Mouse (Mus musculus): ENCODE results near the gene Ugt2b34. TPM values are rescaled to one million over a fixed set of nuclear protein-coding genes. Genes with fewer than 3 reads are reported as not detected.
"Not testable (repeated sequence)": the region's sequence is repeated elsewhere in the genome, so short reads cannot be mapped to it uniquely, and the experiment has no call there.

The Ugt2b34 gene
- total RNA-seq (2021) = 10 to 100 TPM in 1 of 2 experiments, 1 to 10 TPM in 1; 3.1 to 13.0 TPM
- long read RNA-seq, experiment 1, transcript Ugt2b34-201 (6 exons, 3,051 nt) = major isoform, 10 of 10 reads
- long read RNA-seq, experiment 1, partial matches to known transcripts = 0 of 10 reads
- long read RNA-seq, experiment 1, other reads (novel, unspliced or antisense) = 0 of 10 reads
- long read RNA-seq, experiment 2, partial matches to known transcripts = 0 of 3 reads
- long read RNA-seq, experiment 2, other reads (novel, unspliced or antisense) = 0 of 3 reads

- DNase-seq (ENCODE audit: low spot score in 2 of 2) = no peak
Measured at GRCm38 (mm10) chr5:86906758-86907157, at the start of gene Ugt2b34. Ugt2b34 (minus strand) TSS chr5:86906937.

DNA sequence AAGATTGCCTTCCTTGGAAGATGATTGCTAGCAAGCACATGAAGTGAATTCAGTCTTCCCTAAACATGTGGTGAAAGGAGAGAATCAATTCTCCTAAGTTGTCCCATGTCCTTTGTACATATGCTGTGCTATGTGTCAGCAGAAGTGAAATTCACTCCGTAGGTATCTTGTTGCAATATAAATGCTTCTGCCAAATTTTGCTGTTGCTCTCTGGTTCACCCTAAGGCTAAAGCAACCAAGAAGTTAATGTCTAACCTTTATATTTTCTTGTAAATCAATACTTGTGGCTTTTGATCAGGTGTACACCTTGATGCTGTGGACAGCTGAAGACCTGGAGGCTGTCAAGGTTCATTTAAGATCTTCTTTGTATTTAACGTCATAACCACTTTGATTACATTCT lies 35.4 kb upstream of the Ugt2b34 start:
- no peak for DNase-seq (ENCODE audit: low spot score in 2 of 2)

DNA sequence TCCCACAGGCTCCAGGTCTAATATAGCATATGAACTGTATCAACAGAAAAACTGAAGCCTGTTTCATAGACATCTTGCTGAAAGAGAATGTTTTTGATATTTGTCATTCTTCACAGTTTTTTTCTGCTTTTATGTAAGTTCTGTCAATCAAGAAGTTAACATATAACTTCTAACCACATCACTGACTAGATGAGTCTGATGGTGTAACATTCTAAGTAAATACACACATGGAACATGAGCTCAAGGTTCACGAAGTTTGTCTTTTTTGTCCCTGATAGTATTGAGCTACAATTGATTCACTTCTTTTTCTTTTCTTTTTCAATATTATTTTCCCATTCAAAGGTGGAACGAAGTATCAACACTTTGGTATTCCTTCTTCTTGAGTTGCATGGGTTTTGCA lies 19.7 kb upstream of the Ugt2b34 start, which contains the start of gene Ugt2b1:
Ugt2b1 (minus strand) TSS at position 105 of the 400 bp plus-strand sequence.
- DNase-seq (ENCODE audit: low spot score in 2 of 2) = no peak

DNA sequence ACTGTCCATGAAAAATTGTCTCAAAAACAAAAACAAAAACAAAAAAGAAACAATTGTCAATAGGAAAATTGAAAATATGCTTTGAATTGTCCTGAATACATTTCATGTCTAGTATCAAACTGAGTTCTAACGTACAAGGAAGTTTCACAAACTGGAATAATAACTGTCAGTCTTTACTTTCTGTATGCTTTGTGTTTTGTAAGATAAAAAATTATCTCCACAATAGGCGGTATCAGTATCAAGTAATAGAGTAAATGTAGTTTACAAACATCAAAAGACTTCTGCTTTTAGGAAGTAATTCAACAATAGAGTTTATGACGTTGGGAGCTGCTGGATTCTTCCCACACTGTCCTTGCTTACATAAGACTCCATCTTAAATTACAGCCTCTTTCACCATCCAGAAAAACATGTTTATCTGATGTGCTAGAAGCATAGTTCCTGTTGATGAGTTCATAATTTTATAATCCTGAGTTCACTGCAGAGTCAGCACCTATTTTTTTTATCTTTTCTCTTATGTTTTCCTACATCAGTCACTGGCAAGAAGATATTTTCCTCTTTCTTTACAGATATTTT lies 14.0 kb upstream of the Ugt2b34 start:
- no peak for DNase-seq (ENCODE audit: low spot score in 2 of 2)

DNA sequence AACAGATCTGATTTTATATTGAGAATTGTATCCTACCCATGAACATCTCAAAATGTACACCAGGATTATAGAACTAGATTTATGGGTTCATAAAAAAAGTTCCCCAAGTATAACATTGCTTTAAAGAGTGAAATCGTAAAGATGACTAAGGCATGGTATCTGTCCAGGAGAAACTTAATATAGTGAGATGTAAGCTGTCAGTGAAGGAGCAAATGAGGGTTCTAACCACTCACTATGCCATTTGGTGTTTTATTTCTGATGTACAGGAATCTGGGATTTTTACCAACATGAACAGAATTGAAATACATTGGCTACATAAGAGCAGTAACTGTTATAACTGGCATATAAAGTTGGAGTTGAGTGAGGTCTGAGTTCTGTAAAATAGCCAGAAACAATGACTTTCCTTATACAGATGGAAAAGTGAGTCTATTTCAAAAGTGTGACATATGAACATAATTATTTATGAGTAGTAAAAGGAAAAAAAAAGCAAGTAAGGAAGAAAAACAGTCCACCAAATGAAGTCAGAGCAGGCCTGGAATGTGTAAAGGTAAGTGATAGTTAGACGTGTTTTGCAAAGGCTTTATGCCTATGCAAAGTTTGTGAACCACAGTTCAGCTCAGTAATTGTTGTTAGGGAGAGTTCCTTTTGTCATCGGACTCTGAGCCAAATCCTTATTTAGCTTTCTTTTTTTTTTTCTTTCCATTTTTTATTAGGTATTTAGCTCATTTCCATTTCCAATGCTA lies 4.8 kb upstream of the Ugt2b34 start:
- no peak for DNase-seq (ENCODE audit: low spot score in 2 of 2)

DNA sequence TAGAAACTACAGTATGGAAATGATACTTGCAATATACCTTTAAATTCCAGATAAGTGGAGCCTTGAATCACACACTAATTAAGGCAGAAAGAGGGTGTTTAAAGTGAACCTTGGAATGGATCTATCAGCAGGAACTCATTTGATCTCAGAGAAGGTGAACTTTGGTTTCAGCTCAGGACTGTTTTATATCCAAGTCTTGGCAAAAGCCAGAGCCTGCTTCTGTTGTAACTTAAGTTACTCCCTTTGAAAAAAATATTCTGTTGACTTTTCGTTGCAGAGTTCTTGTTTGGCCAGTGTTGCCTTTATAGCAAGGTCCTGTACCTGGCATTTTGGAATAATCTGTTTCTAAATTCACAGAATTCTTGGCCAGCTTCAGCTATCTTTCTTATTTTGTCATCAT lies 4.0 kb upstream of the Ugt2b34 start:
- DNase-seq (ENCODE audit: low spot score in 2 of 2) = no peak

- no peak for DNase-seq (ENCODE audit: low spot score in 2 of 2)
Measured at GRCm38 (mm10) chr5:86889933-86890332, 16.8 kb downstream of the Ugt2b34 start.

GRCm38 (mm10) chr5:86888420-86888819 lies 18.3 kb downstream of the Ugt2b34 start:
- DNase-seq (ENCODE audit: low spot score in 2 of 2) = no peak

GRCm38 (mm10) chr5:86887081-86887480 lies 19.7 kb downstream of the Ugt2b34 start:
- no peak for DNase-seq (ENCODE audit: low spot score in 2 of 2)

DNA sequence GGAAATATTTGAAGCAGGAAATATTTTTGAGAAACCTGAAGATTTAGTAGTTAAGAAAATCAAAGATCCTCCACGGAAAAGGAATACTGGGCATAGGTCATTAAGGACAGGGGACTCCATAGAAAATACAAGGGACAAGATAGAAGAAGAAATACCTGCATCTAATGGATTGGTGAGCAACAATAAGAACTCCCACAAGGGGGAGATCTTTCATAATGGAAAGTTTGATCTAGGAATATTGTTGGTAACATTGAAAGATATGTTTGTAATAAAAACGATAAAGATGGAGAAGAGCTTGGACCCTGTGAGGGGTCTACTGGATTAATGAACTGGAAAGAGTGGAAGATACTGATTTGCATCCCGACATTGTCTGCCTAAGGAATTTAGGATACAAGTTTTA lies 20.1 kb downstream of the Ugt2b34 start:
- DNase-seq (ENCODE audit: low spot score in 2 of 2) = no peak

- no peak for DNase-seq (ENCODE audit: low spot score in 2 of 2)
Measured at GRCm38 (mm10) chr5:86871877-86872276, 34.9 kb downstream of the Ugt2b34 start.

GRCm38 (mm10) chr5:86858336-86858735 lies 48.4 kb downstream of the Ugt2b34 start:
- DNase-seq (ENCODE audit: low spot score in 2 of 2) = no peak

GRCm38 (mm10) chr5:86857682-86858081 lies 49.1 kb downstream of the Ugt2b34 start:
- no peak for DNase-seq (ENCODE audit: low spot score in 2 of 2)

DNA sequence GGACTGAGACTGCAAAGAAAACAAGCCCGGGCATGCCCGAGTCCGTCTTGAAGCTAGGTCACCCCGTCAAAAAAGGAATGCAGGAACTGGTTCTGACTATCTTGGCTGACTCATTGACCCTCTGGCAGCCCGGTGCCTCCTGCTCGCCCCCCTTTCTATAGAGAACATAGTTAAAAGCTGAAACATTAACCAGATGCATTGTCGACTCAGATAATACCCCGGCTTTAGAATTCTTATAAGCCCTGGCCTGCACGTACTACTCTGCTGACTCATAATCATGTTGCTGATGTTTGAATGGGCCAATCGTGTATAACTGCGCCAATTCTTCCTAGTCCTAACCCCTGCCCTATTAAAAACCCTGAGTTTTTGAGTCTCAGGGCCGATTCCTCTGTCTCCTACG lies 50.2 kb downstream of the Ugt2b34 start:
- not testable (repeated sequence) for DNase-seq (ENCODE audit: low spot score in 2 of 2)

- DNase-seq (ENCODE audit: low spot score in 2 of 2) = no peak
Measured at GRCm38 (mm10) chr5:86851658-86852057, 55.1 kb downstream of the Ugt2b34 start.

GRCm38 (mm10) chr5:86850104-86850503 lies 56.6 kb downstream of the Ugt2b34 start:
- DNase-seq (ENCODE audit: low spot score in 2 of 2) = no peak

GRCm38 (mm10) chr5:86841261-86841660 lies 65.5 kb downstream of the Ugt2b34 start:
- not testable (repeated sequence) for DNase-seq (ENCODE audit: low spot score in 2 of 2)

GRCm38 (mm10) chr5:86840207-86840606 lies 66.5 kb downstream of the Ugt2b34 start:
- DNase-seq (ENCODE audit: low spot score in 2 of 2) = no peak
